Mouse (Mus musculus) gastrocnemius, postnatal 36 days (tissue): ENCODE data around the gene Serpinb9. TPM values are rescaled to one million over a fixed set of nuclear protein-coding genes. Genes with fewer than 3 reads are reported as not detected.

Experiments used
- DNase-seq, 2 experiments: peaks; one replicate each; pipeline ENCODE4 v3.0.0; 2022
- intact Hi-C: fragments of 180-260 bp; cut with DNase I; formaldehyde crosslinking; loops from one replicate; pipeline ENCODE4 v1.15.1; 2025
- total RNA-seq, 2 experiments: library from RNA; stranded (reverse); gene quantifications; 2 replicates each; pipeline ENCODE4 v1.2.3; 2021

Serpinb9 gene
- total RNA-seq, 2 experiments from 2014 or later, result 1.5 to 1.7 TPM

DNA sequence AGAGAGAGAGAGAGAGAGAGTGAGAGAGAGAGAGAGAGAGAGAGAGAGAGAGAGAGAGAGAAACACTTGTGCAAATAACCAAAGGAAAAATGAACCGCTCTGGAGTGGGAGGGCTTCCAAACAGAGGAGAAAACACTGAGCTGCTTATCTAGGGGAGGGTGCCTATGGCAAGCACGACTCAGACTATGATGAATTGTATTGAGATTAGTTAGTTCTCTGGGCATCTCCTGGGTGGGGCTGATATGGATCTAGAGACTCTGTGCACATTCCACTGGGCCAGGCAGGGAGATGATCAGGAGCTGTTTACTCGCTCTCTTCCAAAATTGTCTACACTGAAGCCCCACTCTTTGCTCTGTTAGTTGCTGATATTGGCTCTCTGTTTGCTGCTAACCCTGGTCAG lies 48.6 kb downstream of the Serpinb9 start:
- intact Hi-C loops, result no loop called here

DNA sequence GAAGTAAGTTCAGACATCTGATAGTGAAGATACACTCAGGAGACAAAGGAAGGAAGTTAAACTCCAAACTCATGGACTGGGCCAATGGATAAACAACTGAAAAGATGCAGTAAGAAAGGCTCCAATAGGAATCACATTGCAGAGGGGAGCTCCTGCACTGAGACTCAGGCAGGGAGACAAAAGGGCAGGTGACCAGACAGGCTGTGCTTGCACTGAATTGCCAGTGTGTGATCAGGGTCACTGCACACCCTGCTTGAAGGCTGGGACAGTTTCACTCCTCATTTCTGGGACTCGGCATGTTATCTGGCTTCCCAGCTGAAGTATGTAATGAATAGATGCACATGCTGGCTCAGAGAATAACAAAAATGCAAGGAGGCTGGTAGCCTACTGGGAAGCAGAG lies 60.0 kb downstream of the Serpinb9 start:
- DNase-seq, result no peak
- intact Hi-C loops, result no loop called here

More for the DNA sequence above, 48.6 kb downstream of the Serpinb9 start:
- DNase-seq, result no peak

Other genes with a start within 250 kb of the Serpinb9 start
- gene Mylk4, start 219.3 kb upstream of the Serpinb9 start, total RNA-seq, result 1,000 to 10,000 TPM; 1,458 to 1,785 TPM
- 1 to 10 TPM; 5.9 to 7.4 TPM for gene Wrnip1, start 201.2 kb upstream of the Serpinb9 start, total RNA-seq
- not detected for gene D930007J09Rik, start 200.4 kb upstream of the Serpinb9 start, total RNA-seq
- gene Serpinb1a, start 152.1 kb upstream of the Serpinb9 start, total RNA-seq, result 1 to 10 TPM; 2.6 to 6.0 TPM
- gene Serpinb1c, start 105.0 kb upstream of the Serpinb9 start, total RNA-seq, result 1 to 10 TPM; 1.8 to 2.2 TPM
- 1 to 10 TPM; 2.8 to 3.5 TPM for gene Serpinb6b, start 38.0 kb upstream of the Serpinb9 start, total RNA-seq
- not detected for gene Serpinb9b, start 24.2 kb downstream of the Serpinb9 start, total RNA-seq
- not detected for gene Serpinb1b, start 75.3 kb downstream of the Serpinb9 start, total RNA-seq
- gene Serpinb9c, start 156.5 kb downstream of the Serpinb9 start, total RNA-seq, result not detected
- not detected for gene Serpinb9d, start 189.7 kb downstream of the Serpinb9 start, total RNA-seq
- not detected for gene Serpinb9e, start 246.4 kb downstream of the Serpinb9 start, total RNA-seq